Mouse (Mus musculus) cerebellum, adult (tissue): Measurements from ENCODE around the gene Zfyve19.

Experiments
- ATAC-seq: cut with Nextera tagmentation; 2 replicates; pipeline ENCODE4 v1.9.2; 2017; ENCODE audit warnings: mild to moderate bottlenecking, moderate library complexity, mixed read lengths; ENCODE audit not compliant: insufficient number of reproducible peaks, low FRiP score, low TSS enrichment

The Zfyve19 gene

DNA sequence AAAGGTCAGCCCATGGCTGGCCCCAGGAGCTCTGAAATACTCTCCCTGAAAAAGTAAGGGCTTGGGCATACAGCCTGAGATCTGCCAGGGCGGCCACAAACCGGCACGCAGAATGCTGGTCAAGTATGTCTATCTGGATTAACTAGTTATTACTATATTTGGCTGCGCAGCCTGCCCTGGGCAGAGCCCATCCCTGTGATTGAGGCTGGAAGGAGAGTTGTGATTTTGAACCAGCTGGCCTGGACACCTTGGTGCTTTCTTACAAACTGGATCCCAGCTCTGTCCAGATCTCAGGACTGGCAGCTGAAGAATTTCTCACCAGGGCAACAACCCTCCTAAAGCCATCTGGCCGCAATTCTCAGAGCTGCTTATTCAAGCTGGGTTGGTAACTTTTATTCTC lies 14.3 kb upstream of the Zfyve19 start:
- no peak for ATAC-seq

DNA sequence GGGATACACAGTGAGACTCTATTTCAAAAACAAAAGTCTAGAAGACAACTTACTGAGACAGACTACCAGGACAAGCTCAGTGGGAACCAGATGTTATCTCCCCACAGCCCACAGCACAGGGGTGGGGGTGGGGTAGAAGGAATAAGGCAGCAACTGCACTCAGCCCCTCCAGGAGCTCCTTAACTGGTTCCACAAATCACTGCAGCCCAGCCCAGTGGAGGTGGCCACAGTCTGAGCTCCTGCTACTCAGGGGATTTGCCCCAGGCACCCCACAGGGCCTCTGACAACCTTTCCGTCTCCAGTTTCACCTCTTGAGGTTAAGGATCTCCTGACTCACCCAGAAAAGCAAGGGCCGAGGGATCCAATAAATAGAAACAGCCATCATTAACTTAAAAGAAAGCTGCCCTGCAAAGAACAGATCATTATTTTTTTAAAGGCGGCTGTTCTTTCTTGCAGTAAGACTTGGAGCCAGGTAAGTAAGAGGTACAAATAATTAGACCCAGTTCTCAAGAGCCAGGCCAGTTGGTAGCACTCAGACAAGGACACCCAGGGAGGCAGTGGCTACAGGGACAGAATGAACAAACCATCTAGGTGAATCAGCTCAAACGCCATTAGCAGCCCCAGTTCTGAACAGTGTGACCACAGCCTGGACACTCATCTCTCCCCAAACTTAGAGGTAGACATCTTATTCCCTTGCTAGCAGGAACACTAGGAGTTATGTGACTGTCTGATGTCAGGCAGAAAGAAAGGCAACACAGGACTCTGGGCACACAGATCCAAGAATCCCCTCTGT lies 11.9 kb upstream of the Zfyve19 start:
- ATAC-seq: no peak

DNA sequence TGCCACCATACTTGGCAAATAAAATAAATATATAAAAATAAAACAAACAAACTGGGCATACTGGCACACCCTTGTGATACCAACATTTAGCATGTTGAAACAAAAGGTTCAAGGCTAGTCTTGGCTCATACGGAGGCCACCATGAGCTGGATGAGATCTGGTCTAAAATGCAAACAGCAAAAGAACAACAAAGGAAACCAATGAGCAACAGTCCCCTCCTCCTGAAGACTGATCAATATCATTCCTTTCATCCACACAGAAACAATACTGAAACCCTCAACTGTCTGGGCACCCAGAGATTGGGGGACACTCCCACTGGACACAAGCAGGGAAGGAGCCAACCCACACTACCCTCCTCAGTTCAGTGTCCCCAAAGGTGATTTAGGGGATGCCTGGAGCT lies 10.9 kb upstream of the Zfyve19 start:
- no peak for ATAC-seq

DNA sequence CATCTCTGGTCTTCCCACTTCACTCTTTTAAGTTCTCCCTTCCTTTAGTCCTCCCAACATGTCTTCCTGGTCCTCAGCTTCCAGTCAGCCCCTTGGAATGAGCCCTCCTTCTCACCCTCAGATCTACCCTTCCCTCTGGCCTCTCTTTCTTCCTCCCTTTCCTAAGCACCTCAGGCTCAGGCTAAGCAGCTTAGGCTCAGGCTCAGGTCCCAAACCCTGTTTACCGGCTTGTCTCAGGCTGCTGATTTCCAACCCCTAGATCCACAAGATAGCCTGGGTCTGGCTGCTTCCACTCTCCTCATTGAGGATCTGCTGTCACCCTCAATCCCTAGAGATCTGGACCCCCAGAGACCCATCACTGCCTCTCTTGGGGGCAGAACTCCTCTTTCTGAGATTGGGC lies 10.4 kb upstream of the Zfyve19 start:
- ATAC-seq: no peak

DNA sequence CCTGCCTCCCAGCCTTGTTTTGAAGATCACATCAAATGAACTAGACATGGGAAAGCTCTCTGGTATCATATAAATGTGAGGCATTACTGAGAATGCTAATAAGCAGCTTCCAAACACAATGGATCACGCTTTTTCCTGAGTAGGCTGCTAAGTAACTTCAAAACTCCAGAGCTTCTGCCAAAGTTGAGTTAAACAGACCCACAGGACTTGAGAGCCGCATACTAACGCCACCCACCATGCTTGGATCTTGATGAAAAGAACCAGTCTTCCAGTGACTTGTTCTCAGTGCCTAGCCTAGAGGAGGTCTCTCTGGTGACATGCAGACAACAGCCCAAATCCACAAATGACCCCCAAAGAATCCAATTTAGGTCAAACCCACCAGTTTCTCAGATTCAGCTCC lies 9.5 kb upstream of the Zfyve19 start:
- ATAC-seq: no peak

DNA sequence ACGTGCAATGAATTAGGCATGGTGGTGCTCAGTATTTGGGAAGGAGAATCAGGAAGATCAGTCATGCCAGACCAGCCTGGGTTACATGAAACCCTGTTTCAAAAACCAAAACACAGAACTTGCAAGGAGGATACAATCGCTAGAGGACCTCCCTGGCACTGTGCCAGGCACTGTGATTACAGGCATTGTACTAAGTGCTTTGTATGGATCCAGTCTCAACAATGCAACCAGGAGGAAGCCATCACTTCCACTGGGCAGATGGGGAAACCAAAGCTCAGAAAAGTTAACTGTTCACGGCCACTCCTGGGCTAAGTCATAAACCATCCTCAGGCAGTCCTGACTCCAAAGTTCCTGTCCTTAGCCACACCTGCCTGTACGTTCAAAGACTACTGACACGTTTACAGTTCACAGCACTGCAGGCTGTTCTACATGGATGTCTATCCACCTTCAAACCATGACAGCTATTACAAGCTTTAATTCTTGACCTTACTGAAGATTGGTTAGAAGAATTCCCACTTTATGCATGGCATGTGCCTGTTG lies 5.4 kb upstream of the Zfyve19 start:
- ATAC-seq: no peak

DNA sequence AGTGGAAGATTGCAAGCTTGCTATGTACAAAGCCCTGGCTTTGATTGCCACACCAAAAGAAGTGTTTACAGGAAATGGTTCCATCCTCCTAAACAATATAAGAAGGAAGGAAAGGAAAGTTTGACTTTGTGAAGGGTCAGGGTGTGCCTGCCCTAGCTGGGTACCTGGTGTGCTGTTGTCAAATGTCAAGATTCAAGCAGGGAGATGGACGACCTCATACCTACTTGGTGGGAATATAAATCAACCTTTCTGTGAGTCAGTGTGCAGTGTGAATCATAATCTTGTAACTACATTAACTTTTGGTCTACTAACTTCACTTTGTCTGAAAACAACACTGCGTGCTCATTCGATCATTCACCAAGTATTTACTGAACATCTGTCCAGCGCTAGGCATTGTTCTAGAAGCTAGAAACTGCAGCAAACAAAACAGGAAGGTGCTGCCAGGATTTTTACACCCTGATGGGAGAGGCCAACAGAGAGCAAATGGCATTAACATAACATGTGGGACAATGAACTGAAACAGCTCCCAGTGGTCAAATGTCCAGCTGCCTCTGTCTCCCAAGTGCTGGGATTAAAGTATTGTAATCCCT lies 4.5 kb upstream of the Zfyve19 start:
- ATAC-seq: no peak

DNA sequence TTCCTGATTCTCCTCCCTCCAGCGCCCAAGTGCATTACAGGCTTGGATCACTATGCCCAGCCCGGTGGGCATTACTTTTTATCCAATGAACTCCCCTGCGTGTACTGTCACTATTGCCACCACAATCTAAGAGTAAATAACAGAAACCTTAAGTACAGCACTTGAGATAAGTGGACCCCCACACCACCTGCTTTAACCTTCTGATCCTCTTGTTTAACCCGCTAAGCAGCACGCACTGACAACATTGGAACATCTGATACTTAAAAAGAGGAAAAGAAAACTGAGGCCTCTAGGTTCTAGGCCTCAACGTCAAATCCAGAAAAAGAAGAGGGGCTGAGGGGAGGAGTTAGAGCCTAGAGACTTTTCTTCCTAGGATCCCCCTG lies 465 bp upstream of the Zfyve19 start:
- ATAC-seq: no peak

DNA sequence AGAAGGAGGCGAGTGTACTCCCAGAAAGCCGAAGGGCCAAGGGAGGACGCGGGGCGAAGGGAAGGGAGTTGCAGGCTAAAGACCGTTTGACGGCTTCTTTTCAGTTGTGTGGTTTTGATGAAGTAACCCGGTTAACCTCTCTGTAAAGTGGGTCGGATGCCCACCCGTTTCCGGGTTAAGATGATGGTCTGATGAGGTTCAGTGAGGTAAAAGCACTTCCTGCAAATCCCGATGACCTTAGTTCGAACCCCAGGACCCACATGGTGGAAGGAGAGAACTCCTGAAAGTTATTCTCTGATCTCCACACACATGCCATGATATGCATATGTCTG lies 725 bp downstream of the Zfyve19 start:
- ATAC-seq: no peak

DNA sequence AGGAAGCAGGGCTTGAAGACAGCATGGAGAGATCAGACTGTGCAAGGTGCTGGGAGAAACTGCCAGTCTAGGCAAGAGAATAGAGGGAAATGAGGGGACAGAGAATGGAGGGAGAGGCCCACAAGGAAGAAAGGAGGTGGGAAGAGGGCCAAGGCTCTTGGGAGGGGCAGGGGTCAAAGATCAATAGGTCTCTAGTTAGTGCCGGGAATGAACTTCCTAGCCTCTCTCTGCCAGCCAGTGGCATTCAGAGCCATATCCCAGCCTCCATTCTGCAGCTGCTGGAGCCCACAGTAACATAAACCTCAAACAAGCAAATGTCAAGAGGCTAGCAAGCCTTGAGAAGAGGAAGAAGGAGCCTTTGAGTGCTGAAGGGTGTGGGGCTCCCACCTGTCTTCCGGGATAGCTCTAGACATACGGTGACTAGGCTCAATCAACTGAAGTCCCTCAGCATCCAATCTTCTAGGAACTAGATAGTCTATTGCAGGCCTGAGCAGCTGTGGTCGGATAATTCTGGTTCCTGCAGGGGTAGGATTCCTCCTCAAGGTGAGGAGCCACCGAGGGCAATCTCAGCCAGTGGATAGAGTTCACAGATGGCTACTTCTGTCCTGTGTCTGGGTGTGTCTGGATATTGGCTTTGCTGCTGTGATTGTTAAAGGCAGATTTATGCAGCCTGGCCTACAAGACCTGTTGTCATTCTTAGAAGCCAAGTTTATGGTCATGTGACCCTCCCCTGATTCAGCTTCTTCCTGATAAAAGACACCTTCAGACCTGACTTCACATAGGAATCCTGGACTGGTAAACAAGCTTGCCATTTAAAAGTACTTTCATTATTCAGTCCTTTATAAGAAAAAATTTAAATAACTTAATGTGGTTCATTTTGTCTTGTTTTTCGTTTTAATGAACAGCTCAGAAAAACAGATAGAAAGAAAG lies 21.6 kb downstream of the Zfyve19 start, which contains the start of gene Ppp1r14d:
Gene Ppp1r14d (minus strand): TSS at position 132 of the 930 bp plus-strand sequence.
- ATAC-seq: no peak

DNA sequence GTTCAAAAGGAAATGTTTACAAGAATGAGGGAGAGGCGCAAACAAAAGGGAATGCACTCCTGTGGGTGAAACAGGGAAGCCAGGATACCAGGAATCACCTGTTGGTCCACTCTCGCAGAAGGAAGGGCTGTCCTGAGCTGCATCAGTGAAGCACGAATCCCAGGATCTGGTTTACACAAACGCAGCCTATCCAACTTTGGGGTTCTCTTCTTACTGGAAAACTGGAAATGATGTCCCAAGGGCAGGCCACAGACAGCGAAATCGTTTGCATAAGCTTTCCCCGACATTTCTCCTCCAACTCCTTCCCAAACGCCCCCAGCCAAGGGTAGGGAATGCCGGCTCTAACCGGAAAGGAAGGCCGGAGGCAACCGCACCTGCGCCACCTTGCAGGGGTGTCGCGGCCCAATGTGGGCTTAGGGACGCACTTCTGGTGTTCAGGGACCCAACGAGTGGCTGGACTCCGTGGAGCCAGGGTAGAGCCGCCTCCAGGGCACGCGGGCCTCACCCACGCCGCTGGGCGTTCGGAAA lies 28.3 kb downstream of the Zfyve19 start:
- no peak for ATAC-seq

DNA sequence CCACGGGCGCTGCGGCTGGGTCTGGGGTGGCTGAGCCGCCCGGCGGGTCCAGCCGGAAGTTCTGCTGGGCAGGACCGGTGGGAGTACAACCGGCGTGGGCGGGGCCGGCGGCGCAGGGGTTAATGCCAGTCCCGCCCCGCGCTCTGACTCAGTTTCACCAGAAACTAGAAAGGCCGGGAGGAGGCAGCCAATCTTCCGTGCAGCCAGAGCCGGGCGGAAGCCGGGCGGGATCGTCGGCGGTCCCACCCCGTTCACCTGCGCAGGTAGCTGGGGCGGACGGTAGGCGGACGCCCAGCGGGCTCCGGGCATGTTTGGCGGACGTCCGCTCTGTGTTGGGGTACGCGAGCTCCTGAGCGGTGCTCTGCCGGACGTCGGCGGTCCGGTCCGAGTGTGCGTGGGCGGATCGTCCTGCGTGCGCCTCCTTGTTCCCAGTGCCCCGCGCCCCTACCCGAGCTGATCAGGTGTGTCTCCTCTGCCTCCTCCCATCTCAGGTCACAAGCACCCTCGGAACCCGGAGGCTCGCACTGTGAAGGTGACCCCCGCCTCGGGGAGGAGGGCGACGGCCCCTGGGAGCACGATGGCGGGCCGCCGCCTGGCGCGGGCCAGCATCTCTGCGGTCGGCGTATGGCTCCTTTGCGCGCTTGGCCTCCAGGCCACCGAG lies 28.9 kb downstream of the Zfyve19 start, which contains the start of gene Spint1:
Gene Spint1 (plus strand): TSS at position 153 of the 661 bp plus-strand sequence.
- ATAC-seq: no peak

DNA sequence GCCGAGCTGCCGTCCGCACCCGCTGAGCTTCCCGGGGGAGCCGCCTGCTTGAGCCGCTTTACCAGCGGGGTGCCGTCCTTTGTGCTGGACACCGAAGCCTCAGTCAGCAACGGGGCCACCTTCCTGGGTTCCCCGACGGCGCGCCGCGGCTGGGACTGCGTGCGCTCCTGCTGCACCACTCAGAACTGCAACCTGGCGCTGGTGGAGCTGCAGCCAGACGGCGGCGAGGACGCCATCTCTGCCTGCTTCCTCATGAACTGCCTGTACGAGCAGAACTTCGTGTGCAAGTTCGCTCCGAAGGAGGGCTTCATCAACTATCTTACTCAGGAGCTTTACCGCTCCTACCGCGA lies 29.4 kb downstream of the Zfyve19 start:
- ATAC-seq: no peak

DNA sequence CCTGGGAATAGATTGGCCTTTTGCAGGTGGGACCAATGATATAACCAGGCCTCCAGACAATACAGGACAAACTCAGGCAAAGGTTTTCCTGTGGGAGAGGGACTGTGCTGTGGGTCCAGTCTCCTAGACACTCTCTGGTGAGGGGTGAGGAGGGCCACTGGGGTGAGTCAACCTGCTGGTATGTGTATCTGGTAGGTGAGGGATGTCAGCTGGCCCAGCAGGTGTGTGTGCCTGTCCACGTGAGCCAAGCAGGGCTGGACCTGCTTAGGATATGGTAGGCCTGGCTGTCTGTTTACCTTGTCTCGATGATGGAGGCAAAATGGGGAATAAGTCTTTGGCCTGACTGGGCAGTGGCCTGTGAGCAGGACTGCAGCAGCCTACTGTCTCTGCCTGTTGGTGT lies 30.3 kb downstream of the Zfyve19 start:
- no peak for ATAC-seq

DNA sequence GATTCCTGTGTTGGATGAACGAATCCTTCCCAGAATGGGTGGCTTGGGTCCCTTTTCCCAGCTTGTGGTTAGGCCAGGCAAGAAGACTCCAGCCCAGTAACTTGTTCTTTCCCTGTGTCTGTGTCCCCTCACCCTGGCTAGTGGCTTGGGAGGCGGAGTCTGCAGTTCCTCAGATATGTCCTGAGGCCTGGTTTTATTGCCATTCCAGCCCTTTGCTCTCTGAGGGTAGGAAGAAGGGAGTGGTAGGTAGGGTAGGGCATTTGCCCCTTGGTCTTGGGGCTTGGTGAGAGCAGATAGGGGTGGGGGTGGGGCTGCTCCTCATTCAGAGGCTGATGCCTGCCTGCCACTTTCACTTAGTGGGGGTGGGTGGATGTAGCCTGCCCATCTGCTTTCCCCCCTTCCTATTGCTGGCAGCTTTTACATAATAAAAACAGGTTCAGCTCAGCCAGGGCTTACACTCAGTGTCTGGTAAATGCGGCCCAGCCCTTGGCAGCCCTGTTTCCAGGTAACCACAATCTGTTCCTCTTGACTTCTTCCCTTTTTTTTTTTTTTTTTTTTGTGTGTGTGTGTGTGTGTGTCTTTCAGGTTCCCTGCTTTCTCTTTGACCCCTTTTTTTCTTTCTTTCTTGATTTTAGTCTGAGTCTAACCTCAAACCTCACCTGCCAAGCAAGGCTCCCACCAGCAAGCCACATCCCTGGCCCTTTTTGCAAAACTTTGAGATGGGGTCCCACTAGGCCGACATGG lies 31.8 kb downstream of the Zfyve19 start:
- ATAC-seq: no peak

DNA sequence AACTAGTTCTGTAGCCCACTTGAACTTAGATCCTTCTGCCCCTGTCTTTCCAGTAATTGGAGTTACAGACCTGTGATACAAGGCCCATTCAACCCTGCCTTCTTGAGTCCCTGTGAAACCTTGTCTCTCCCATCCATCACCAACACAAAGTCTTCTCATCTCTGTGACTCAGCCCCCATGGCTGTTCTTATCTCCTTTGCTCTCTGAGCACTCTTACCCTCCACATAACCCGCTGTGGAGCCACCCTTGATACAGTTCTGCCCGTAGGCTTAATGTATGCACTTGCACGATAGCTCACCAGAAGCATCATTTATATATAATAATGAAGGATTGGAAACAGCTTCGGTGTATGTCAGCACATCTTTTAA lies 32.4 kb downstream of the Zfyve19 start:
- no peak for ATAC-seq

DNA sequence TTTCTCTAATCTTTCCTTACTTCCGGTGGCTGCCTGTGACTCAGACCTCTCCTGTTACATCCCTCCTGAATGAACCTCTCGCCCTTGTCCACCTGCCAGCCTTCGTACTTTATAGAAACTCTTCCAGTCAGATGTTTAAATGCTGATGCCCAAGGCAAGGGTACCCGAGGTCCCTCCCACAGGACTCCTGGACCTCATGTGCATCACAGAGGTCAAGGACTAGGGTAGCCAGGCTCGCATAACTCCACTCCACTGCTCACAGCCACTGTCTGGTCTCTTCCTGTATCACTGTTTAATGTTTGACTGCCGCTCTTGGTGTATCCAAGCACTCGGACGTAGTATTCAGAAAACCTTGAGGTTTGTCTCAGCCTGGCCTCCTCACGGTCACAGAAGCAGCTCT lies 34.1 kb downstream of the Zfyve19 start:
- no peak for ATAC-seq

DNA sequence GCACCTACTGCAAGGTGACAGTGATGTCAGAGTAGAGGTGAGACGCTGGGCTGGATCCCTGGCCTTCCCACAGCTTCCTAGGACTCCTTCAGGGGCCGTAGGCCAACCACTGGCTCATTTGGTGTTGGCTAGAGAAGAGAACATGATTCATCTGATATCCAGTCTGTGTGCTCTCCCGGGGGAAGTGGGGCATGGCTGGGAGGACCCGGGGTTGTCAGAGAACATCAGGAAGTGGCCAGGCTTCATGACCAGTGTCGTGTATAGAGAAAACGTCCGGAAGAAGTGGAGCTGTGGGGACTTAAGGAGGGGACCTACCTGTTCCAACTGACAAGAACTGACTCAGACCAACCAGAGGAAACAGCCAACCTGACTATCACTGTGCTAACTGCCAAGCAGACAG lies 36.8 kb downstream of the Zfyve19 start:
- no peak for ATAC-seq

DNA sequence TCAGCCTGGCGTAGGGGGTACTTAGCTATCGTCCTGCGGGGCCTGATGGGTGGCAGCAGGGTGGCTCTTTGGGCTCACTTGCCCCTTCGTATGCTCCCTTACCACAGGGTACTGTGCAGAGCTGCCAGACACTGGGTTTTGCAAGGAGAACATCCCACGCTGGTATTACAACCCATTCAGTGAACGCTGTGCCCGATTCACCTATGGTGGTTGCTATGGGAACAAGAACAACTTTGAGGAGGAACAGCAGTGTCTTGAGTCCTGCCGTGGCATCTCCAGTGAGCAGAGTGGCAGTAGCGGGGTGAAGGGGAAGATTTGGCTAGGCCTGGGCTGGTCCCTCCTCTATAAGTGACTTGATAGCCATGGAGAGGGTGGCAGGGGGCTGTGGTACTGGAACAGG lies 39.5 kb downstream of the Zfyve19 start:
- ATAC-seq: no peak

DNA sequence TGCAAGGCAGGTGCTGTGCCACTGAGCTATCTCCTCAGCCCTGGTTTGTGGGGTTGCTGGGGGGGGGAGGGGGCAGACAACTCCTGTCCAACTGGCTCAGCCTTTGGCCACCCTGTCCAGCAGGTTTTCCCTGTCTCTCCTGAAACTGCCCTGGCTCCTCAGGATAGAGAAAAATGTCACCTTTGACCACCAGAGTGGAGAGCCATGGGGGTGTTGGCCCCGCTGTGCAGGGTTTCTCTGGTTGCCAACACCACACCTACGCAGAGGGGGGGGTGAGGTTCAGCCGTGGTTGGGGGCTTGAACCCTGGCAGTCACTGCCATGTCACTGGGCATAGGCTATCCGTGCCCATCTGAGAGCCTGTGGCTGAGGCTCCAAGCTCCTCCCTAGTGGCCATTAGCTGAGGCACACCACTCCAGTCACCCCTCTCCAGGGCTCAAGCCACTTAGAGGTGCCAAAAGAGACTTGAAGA lies 41.2 kb downstream of the Zfyve19 start:
- no peak for ATAC-seq
